Mouse (Mus musculus) C2C12 (cell line): Measurements from ENCODE around the gene Maz. TPM values are rescaled to one million over a fixed set of nuclear protein-coding genes. Genes with fewer than 3 reads are reported as not detected.

ENCODE experiments used
- H3K27me3 ChIP-seq: one replicate; pipeline ENCODE4 v1.6.1; 2011; ENCODE audit not compliant: control insufficient read depth, insufficient read depth, insufficient read length
- H3K36me3 ChIP-seq: one replicate; pipeline ENCODE4 v1.6.1; 2011; ENCODE audit not compliant: control insufficient read depth, insufficient read depth
- H3K4me3 ChIP-seq: one replicate; pipeline ENCODE4 v1.5.1; 2011; ENCODE audit warnings: mild to moderate bottlenecking, control low read depth; ENCODE audit not compliant: poor library complexity, insufficient read depth, severe bottlenecking
- H3K79me2 ChIP-seq: one replicate; pipeline ENCODE4 v1.6.1; 2011; ENCODE audit not compliant: control insufficient read depth, insufficient read depth
- H3K79me3 ChIP-seq: one replicate; pipeline ENCODE4 v1.6.1; 2011; ENCODE audit warnings: low read depth, control low read depth
- H3ac ChIP-seq: one replicate; pipeline ENCODE3; 2011; ENCODE audit warnings: low read depth; ENCODE audit not compliant: control insufficient read depth, insufficient read length
- CEBPB ChIP-seq: IDR thresholded peaks from one replicate; pipeline ENCODE4 v1.6.1; 2011; ENCODE audit warnings: low read depth, mild to moderate bottlenecking, control low read depth, moderate library complexity
- CTCF ChIP-seq: IDR thresholded peaks from one replicate; pipeline ENCODE4 v1.5.1; 2011; ENCODE audit not compliant: control insufficient read depth, insufficient read depth, insufficient read length
- FOSL1 ChIP-seq: IDR thresholded peaks from one replicate; pipeline ENCODE4 v1.8.0; 2011; ENCODE audit warnings: mild to moderate bottlenecking, low read length; ENCODE audit not compliant: poor library complexity, insufficient read depth, severe bottlenecking
- MAX ChIP-seq: IDR thresholded peaks from one replicate; pipeline ENCODE4 v1.6.1; 2011; ENCODE audit warnings: mild to moderate bottlenecking, control low read depth
- MYOD1 ChIP-seq: IDR thresholded peaks from one replicate; pipeline ENCODE4 v1.6.1; 2011; ENCODE audit warnings: low read depth; ENCODE audit not compliant: control insufficient read depth, insufficient read length
- MYOG ChIP-seq: IDR thresholded peaks from one replicate; pipeline ENCODE4 v1.6.1; 2011; ENCODE audit not compliant: control insufficient read depth, insufficient read length; ENCODE audit errors: extremely low read depth
- USF1 ChIP-seq: IDR thresholded peaks from one replicate; pipeline ENCODE4 v1.6.1; 2011; ENCODE audit warnings: low read depth, mild to moderate bottlenecking, control low read depth, moderate library complexity
- polyA plus RNA-seq: library from polyadenylated mRNA; unstranded; fragments of >200 nt; fragmentation: generic; extraction: Trizol; gene quantifications from one replicate; pipeline ENCODE4 v1.2.1, GENCODE M21; 2012; ENCODE audit warnings: missing spikeins

Maz gene
- polyA plus RNA-seq, 1 experiment = 141 TPM

- peaks cover 32% of the 10 kb centered on the region for H3K79me2 ChIP-seq
- peaks cover 16% of the 10 kb centered on the region for H3K79me3 ChIP-seq
- H3K36me3 ChIP-seq = peaks cover 31% of the 10 kb centered on the region
- H3K4me3 ChIP-seq = no peak overlapping the region
- TF ChIP-seq USF1 (no peak), FOSL1 (no peak), MAX (no peak), MYOG (no peak), CTCF (no peak), MYOD1 (no peak), CEBPB (no peak)
- H3ac ChIP-seq = no peak overlapping the region
- H3K27me3 ChIP-seq = no peaks in the 10 kb centered on the region
Measured at GRCm38 (mm10) chr7:127019306-127019960, 7.4 kb downstream of the Maz start.

- Histone ChIP-seq H3K36me3 (peaks cover 24% of the 10 kb centered on the region), H3ac (no peak overlapping the region), H3K27me3 (no peaks in the 10 kb centered on the region), H3K79me3 (peaks cover 14% of the 10 kb centered on the region), H3K4me3 (no peak overlapping the region), H3K79me2 (peaks cover 32% of the 10 kb centered on the region)
- TF ChIP-seq FOSL1 (no peak), CEBPB (no peak), MYOD1 (no peak), USF1 (no peak), CTCF (no peak), MYOG (no peak), MAX (no peak)
Measured at GRCm38 (mm10) chr7:127018416-127019305, 8.2 kb downstream of the Maz start.

GRCm38 (mm10) chr7:127017950-127018345 is 8.9 kb downstream of the Maz start:
- Histone ChIP-seq H3ac (no peak overlapping the region), H3K79me2 (peaks cover 32% of the 10 kb centered on the region), H3K4me3 (no peak overlapping the region), H3K27me3 (no peaks in the 10 kb centered on the region), H3K79me3 (peaks cover 15% of the 10 kb centered on the region), H3K36me3 (peaks cover 24% of the 10 kb centered on the region)
- no peak for TF ChIP-seq MAX
- TF ChIP-seq FOSL1 = no peak
- no peak for TF ChIP-seq USF1
- no peak for TF ChIP-seq MYOD1
- TF ChIP-seq CEBPB = no peak
- no peak for TF ChIP-seq MYOG
- TF ChIP-seq CTCF = no peak

GRCm38 (mm10) chr7:127016971-127017949 is 9.6 kb downstream of the Maz start, which contains the start of gene Pagr1a:
TSS of gene Pagr1a (minus strand) at chr7:127017352.
- Histone ChIP-seq H3K4me3 (peak within 1 kb of the TSS; percentile 51), H3K79me2 (peaks cover 33% of the 10 kb centered on the region), H3ac (peak within 1 kb of the TSS; percentile 62), H3K36me3 (peaks cover 18% of the 10 kb centered on the region), H3K27me3 (no peaks in the 10 kb centered on the region), H3K79me3 (peaks cover 18% of the 10 kb centered on the region)
- TF ChIP-seq MYOG = no peak
- TF ChIP-seq CTCF = peak; percentile 76

GRCm38 (mm10) chr7:127016486-127016938 is 10.3 kb downstream of the Maz start:
- TF ChIP-seq FOSL1 (no peak), CTCF (no peak), MAX (no peak), MYOG (no peak), CEBPB (no peak), MYOD1 (no peak), USF1 (no peak)
- peaks cover 15% of the 10 kb centered on the region for H3K36me3 ChIP-seq
- no peaks in the 10 kb centered on the region for H3K27me3 ChIP-seq
- peak overlapping the region; percentile 62 for H3ac ChIP-seq
- H3K79me3 ChIP-seq = peaks cover 18% of the 10 kb centered on the region
- H3K4me3 ChIP-seq = peak overlapping the region; percentile 51
- H3K79me2 ChIP-seq = peaks cover 39% of the 10 kb centered on the region
